Mouse (Mus musculus): ENCODE measurements at regions not wholly inside any gene's neighbourhood (a gene's known extent, or its start where the extent isn't known, plus 50 kb on each side); places are given as distances from the start of the nearest gene placed in this dataset.
A peak's percentile ranks its signal among the peaks of the same experiment; 100 is the strongest.

DNA sequence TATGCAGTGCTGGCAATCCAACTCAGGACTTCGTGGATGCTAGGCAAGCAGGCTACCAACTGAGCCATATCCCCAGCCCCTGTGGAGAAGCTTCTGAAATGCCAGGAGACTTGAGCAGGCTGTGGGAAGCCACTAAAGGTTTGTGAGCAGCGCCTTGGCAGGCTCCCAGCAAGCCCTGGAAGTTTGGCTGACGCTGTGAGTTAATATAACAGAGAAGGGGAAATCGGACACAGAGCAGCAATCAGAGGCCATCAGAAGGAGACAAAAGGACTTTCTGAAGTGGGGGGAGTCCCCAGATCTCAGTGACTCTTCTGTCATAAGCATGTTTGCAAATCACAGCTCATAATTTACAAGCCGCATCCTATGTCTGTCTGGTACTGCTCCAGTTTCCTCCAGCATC lies 224.8 kb downstream of the Bcor start:
- DNase-seq (ENCODE audit: low read depth) = peak; percentile 76
- TF ChIP-seq POLR2A (IDR thresholded peaks at IDR 0.05; ENCODE audit: borderline replicate concordance, extremely low read depth, insufficient read depth, insufficient read length, poor library complexity, severe bottlenecking) = no peak
- no peak for TF ChIP-seq CTCF (IDR thresholded peaks at IDR 0.05; ENCODE audit: borderline replicate concordance, extremely low read depth, insufficient read depth, insufficient read length)

DNA sequence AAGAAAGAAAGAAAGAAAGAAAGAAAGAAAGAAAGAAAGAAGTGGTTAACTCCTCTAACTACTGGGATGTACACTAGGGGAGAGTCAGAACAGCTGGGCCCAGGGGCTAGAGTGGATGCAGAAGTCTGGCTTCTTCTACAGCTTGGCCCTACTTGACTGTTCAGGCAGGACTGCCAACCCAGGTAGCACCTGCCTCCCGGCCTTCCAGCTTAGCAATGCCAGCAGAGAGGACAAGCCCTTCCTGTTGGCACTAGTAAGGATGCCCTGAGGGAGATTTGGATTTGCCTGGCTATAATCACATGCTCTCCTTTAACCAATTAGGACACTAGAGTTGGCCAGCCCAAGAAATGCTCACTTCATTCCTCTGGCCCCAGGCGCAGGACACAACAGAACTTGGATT lies 219.9 kb downstream of the Bcor start:
- TF ChIP-seq CTCF (IDR thresholded peaks at IDR 0.05; ENCODE audit: borderline replicate concordance, extremely low read depth, insufficient read depth, insufficient read length) = no peak
- no peak for TF ChIP-seq POLR2A (IDR thresholded peaks at IDR 0.05; ENCODE audit: borderline replicate concordance, extremely low read depth, insufficient read depth, insufficient read length, poor library complexity, severe bottlenecking)
- no peak for DNase-seq (ENCODE audit: low read depth)

GRCm38 (mm10) chrX:11943367-11943766 lies 216.8 kb downstream of the Bcor start:
- peak; percentile 14 for DNase-seq (ENCODE audit: low read depth)
- TF ChIP-seq CTCF (IDR thresholded peaks at IDR 0.05; ENCODE audit: borderline replicate concordance, extremely low read depth, insufficient read depth, insufficient read length) (no peak), POLR2A (IDR thresholded peaks at IDR 0.05; ENCODE audit: borderline replicate concordance, extremely low read depth, insufficient read depth, insufficient read length, poor library complexity, severe bottlenecking) (no peak)

- DNase-seq (ENCODE audit: low read depth) = peak; percentile 30
- TF ChIP-seq POLR2A (IDR thresholded peaks at IDR 0.05; ENCODE audit: borderline replicate concordance, extremely low read depth, insufficient read depth, insufficient read length, poor library complexity, severe bottlenecking) = no peak
- TF ChIP-seq CTCF (IDR thresholded peaks at IDR 0.05; ENCODE audit: borderline replicate concordance, extremely low read depth, insufficient read depth, insufficient read length) = no peak
Observed at GRCm38 (mm10) chrX:11944574-11944973, 215.6 kb downstream of the Bcor start.

DNA sequence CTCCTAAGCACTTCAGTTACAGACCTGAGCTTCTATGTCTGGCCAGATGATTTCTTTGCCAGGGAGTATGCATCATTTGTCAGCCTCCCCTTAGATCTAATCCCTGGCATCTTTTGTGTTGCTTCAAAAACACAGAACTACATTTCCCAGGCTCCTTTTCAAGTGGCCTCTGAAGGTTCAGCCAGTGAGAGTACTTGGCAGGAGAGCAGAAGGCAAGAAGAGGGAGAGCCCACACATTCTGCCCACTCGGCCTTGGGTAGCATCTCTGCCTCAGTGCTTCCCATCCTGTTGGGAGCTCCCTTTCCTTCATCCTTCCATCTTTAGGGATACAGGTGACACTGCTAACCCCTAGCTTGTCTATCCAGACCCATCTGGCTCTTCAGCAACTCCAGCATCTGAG lies 214.9 kb downstream of the Bcor start:
- TF ChIP-seq CTCF (IDR thresholded peaks at IDR 0.05; ENCODE audit: borderline replicate concordance, extremely low read depth, insufficient read depth, insufficient read length) = no peak
- no peak for TF ChIP-seq POLR2A (IDR thresholded peaks at IDR 0.05; ENCODE audit: borderline replicate concordance, extremely low read depth, insufficient read depth, insufficient read length, poor library complexity, severe bottlenecking)
- peak; percentile 61 for DNase-seq (ENCODE audit: low read depth)

DNA sequence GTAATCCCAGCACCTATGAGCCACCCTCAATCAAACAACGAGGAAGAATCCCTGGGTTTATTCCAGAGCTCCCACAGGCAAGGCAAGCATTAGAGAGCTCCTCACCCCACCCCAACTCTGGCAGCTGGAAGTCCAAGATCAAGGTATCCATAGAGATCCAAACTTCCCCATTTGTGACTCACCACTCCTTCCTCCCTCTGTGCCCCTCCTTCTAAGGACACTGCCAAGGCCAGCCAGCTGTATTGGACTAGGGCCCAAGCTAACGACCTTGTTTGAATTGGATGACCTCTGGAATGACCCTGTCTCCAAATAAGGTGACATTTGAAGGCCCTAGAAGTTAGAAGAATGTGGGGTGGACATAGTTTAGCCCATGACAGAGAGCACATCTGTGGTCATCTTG lies 208.0 kb downstream of the Bcor start:
- DNase-seq (ENCODE audit: low read depth) = no peak
- TF ChIP-seq CTCF (IDR thresholded peaks at IDR 0.05; ENCODE audit: borderline replicate concordance, extremely low read depth, insufficient read depth, insufficient read length) (no peak), POLR2A (IDR thresholded peaks at IDR 0.05; ENCODE audit: borderline replicate concordance, extremely low read depth, insufficient read depth, insufficient read length, poor library complexity, severe bottlenecking) (no peak)

GRCm38 (mm10) chrX:11956194-11956593 lies 204.0 kb downstream of the Bcor start:
- DNase-seq (ENCODE audit: low read depth) = no peak
- no peak for TF ChIP-seq CTCF (IDR thresholded peaks at IDR 0.05; ENCODE audit: borderline replicate concordance, extremely low read depth, insufficient read depth, insufficient read length)
- no peak for TF ChIP-seq POLR2A (IDR thresholded peaks at IDR 0.05; ENCODE audit: borderline replicate concordance, extremely low read depth, insufficient read depth, insufficient read length, poor library complexity, severe bottlenecking)

GRCm38 (mm10) chrX:11957011-11957410 lies 203.1 kb downstream of the Bcor start:
- TF ChIP-seq CTCF (IDR thresholded peaks at IDR 0.05; ENCODE audit: borderline replicate concordance, extremely low read depth, insufficient read depth, insufficient read length) (no peak), POLR2A (IDR thresholded peaks at IDR 0.05; ENCODE audit: borderline replicate concordance, extremely low read depth, insufficient read depth, insufficient read length, poor library complexity, severe bottlenecking) (no peak)
- no peak for DNase-seq (ENCODE audit: low read depth)

- no peak for DNase-seq (ENCODE audit: low read depth)
Observed at GRCm38 (mm10) chrX:11959871-11960552, 200.1 kb downstream of the Bcor start.

GRCm38 (mm10) chrX:11961350-11961749 lies 198.8 kb downstream of the Bcor start:
- no peak for TF ChIP-seq POLR2A (IDR thresholded peaks at IDR 0.05; ENCODE audit: borderline replicate concordance, extremely low read depth, insufficient read depth, insufficient read length, poor library complexity, severe bottlenecking)
- DNase-seq (ENCODE audit: low read depth) = no peak

More at GRCm38 (mm10) chrX:11959871-11960552, 200.1 kb downstream of the Bcor start:
- no peak for TF ChIP-seq POLR2A (IDR thresholded peaks at IDR 0.05; ENCODE audit: borderline replicate concordance, extremely low read depth, insufficient read depth, insufficient read length, poor library complexity, severe bottlenecking)
- no peak for TF ChIP-seq CTCF (IDR thresholded peaks at IDR 0.05; ENCODE audit: borderline replicate concordance, extremely low read depth, insufficient read depth, insufficient read length)

DNA sequence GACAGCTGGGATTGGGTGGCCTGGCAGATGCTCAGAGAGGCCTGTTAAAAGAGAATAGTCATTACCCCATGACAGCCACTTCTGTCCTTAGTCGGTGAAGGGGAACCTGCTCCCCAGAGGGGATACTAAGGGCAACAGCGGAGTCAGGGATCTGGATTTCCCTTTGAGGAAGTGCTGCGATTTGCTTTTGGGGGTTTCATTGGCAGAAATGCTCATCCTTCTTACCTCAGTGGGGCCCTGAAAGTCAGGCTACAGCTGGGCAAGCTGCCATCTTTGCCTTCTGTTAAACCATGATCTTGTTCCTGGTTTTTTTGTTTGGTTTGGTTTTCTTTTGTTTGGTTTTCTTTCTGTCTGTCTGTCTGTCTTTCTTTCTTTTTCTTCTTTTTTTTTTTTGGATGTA lies 195.7 kb downstream of the Bcor start:
- peak; percentile 21 for DNase-seq (ENCODE audit: low read depth)
- TF ChIP-seq CTCF (IDR thresholded peaks at IDR 0.05; ENCODE audit: borderline replicate concordance, extremely low read depth, insufficient read depth, insufficient read length) (no peak), POLR2A (IDR thresholded peaks at IDR 0.05; ENCODE audit: borderline replicate concordance, extremely low read depth, insufficient read depth, insufficient read length, poor library complexity, severe bottlenecking) (no peak)

DNA sequence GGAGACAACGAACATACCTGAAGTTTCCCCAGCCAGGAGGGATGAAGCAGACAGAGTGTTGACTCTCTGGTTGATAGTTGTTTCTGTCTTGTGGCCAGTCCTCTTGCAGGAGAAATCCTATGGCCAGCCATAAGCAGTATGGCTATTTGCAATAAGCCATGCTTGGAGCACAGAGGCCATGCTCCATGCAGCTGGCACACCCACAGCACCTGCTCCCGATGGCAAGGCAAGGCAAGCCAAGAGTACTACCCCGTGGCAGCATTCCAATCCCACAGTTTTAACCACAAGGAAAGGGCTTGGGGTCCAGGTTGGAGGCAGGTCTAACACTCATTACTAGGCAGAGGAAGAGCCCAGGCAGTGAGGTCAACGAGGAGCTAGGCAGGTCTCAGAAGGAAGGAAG lies 181.5 kb downstream of the Bcor start:
- no peak for TF ChIP-seq CTCF (IDR thresholded peaks at IDR 0.05; ENCODE audit: borderline replicate concordance, extremely low read depth, insufficient read depth, insufficient read length)
- no peak for TF ChIP-seq POLR2A (IDR thresholded peaks at IDR 0.05; ENCODE audit: borderline replicate concordance, extremely low read depth, insufficient read depth, insufficient read length, poor library complexity, severe bottlenecking)
- no peak for DNase-seq (ENCODE audit: low read depth)
